Mouse (Mus musculus) spleen, postnatal 4 days (tissue): ENCODE data around the gene Xrra1.
"Not testable (repeated sequence)": the region's sequence is repeated elsewhere in the genome, so short reads cannot be mapped to it uniquely, and the experiment has no call there.

Experiments used
- DNase-seq, 2 experiments: peaks; one replicate each; pipeline ENCODE4 v3.0.0; 2022; ENCODE audit warnings: low spot score in 2 of 2

Gene Xrra1

GRCm38 (mm10) chr7:99896905-99897304 lies 38.0 kb downstream of the Xrra1 start:
- DNase-seq = no peak

- no peak for DNase-seq
These were observed 43.3 kb downstream of the Xrra1 start for GRCm38 (mm10) chr7:99902208-99902607.

GRCm38 (mm10) chr7:99902918-99903665 lies 44.2 kb downstream of the Xrra1 start:
- no peak for DNase-seq

- no peak for DNase-seq
These were observed 45.6 kb downstream of the Xrra1 start for GRCm38 (mm10) chr7:99904421-99905005.

- no peak for DNase-seq
These were observed 47.4 kb downstream of the Xrra1 start for GRCm38 (mm10) chr7:99906346-99906745.

- no peak for DNase-seq
These were observed 48.5 kb downstream of the Xrra1 start for GRCm38 (mm10) chr7:99907463-99907862.

- no peak for DNase-seq
These were observed 52.1 kb downstream of the Xrra1 start for GRCm38 (mm10) chr7:99911038-99911437.

- DNase-seq = no peak
These were observed 55.4 kb downstream of the Xrra1 start for GRCm38 (mm10) chr7:99914316-99914715.

GRCm38 (mm10) chr7:99915511-99915910 lies 56.6 kb downstream of the Xrra1 start:
- DNase-seq = no peak

GRCm38 (mm10) chr7:99916741-99917319 lies 57.9 kb downstream of the Xrra1 start:
- DNase-seq = peak in 1 of 2 experiments; percentile 26

- no peak for DNase-seq
These were observed 58.5 kb downstream of the Xrra1 start for GRCm38 (mm10) chr7:99917320-99917844.

GRCm38 (mm10) chr7:99919164-99919563 lies 60.2 kb downstream of the Xrra1 start:
- DNase-seq = no peak

- no peak for DNase-seq
These were observed 61.1 kb downstream of the Xrra1 start for GRCm38 (mm10) chr7:99919971-99920370.

GRCm38 (mm10) chr7:99920416-99920815 lies 61.5 kb downstream of the Xrra1 start:
- no peak for DNase-seq

- DNase-seq = peak in 1 of 2 experiments; percentile 33
These were observed 68.2 kb downstream of the Xrra1 start for GRCm38 (mm10) chr7:99926916-99927714.

GRCm38 (mm10) chr7:99935758-99936157 lies 76.8 kb downstream of the Xrra1 start:
- DNase-seq = no peak

GRCm38 (mm10) chr7:99940669-99941068 lies 81.8 kb downstream of the Xrra1 start:
- no peak for DNase-seq

GRCm38 (mm10) chr7:99944520-99944919 lies 85.6 kb downstream of the Xrra1 start:
- DNase-seq = no peak

- DNase-seq = not testable (repeated sequence)
These were observed 86.1 kb downstream of the Xrra1 start for GRCm38 (mm10) chr7:99945012-99945411.

- no peak for DNase-seq
These were observed 87.0 kb downstream of the Xrra1 start for GRCm38 (mm10) chr7:99945939-99946338.

GRCm38 (mm10) chr7:99946356-99946755 lies 87.4 kb downstream of the Xrra1 start:
- DNase-seq = no peak

- no peak for DNase-seq
These were observed 88.4 kb downstream of the Xrra1 start for GRCm38 (mm10) chr7:99947329-99947728.
